Mouse (Mus musculus): Measurements from ENCODE around the gene Pigf. TPM values are rescaled to one million over a fixed set of nuclear protein-coding genes. Genes with fewer than 3 reads are reported as not detected.

Gene Pigf
- polyA plus RNA-seq, 1 experiment, result 12.6 TPM

- Histone ChIP-seq H3K4me3 (ENCODE audit: insufficient read depth, low read length) (no peak overlapping the region), H3K27ac (ENCODE audit: insufficient read depth, low read depth, low read length) (peak overlapping the region; percentile 80), H3K4me1 (ENCODE audit: control insufficient read depth, insufficient read depth, low read length) (peaks cover 32% of the 10 kb centered on the region)
- no peak for TF ChIP-seq CTCF (IDR thresholded peaks at IDR 0.05; ENCODE audit: low read depth, low read length)
- no peak for TF ChIP-seq POLR2A (IDR thresholded peaks at IDR 0.05; ENCODE audit: borderline replicate concordance, low read depth, low read length)
These were observed 30.5 kb upstream of the Pigf start for GRCm38 (mm10) chr17:87055663-87056062.

GRCm38 (mm10) chr17:87055051-87055459 lies 29.8 kb upstream of the Pigf start:
- no peak for TF ChIP-seq POLR2A (IDR thresholded peaks at IDR 0.05; ENCODE audit: borderline replicate concordance, low read depth, low read length)
- peak overlapping the region; percentile 80 for H3K27ac ChIP-seq (ENCODE audit: insufficient read depth, low read depth, low read length)

GRCm38 (mm10) chr17:87053921-87054320 lies 28.7 kb upstream of the Pigf start:
- TF ChIP-seq POLR2A (IDR thresholded peaks at IDR 0.05; ENCODE audit: borderline replicate concordance, low read depth, low read length) (no peak), CTCF (IDR thresholded peaks at IDR 0.05; ENCODE audit: low read depth, low read length) (no peak)
- H3K4me3 ChIP-seq (ENCODE audit: insufficient read depth, low read length), result no peak overlapping the region

More at GRCm38 (mm10) chr17:87055051-87055459, 29.8 kb upstream of the Pigf start:
- Histone ChIP-seq H3K4me1 (ENCODE audit: control insufficient read depth, insufficient read depth, low read length) (peaks cover 32% of the 10 kb centered on the region), H3K4me3 (ENCODE audit: insufficient read depth, low read length) (no peak overlapping the region)

GRCm38 (mm10) chr17:87052432-87052831 lies 27.2 kb upstream of the Pigf start:
- Histone ChIP-seq H3K4me3 (ENCODE audit: insufficient read depth, low read length) (no peak overlapping the region), H3K4me1 (ENCODE audit: control insufficient read depth, insufficient read depth, low read length) (peaks cover 32% of the 10 kb centered on the region), H3K27ac (ENCODE audit: insufficient read depth, low read depth, low read length) (peak overlapping the region; percentile 5; the same call in 1 of the 2 replicates)
- no peak for TF ChIP-seq POLR2A (IDR thresholded peaks at IDR 0.05; ENCODE audit: borderline replicate concordance, low read depth, low read length)
- TF ChIP-seq CTCF (IDR thresholded peaks at IDR 0.05; ENCODE audit: low read depth, low read length), result no peak

More at GRCm38 (mm10) chr17:87053921-87054320, 28.7 kb upstream of the Pigf start:
- Histone ChIP-seq H3K27ac (ENCODE audit: insufficient read depth, low read depth, low read length) (peak overlapping the region; percentile 80), H3K4me1 (ENCODE audit: control insufficient read depth, insufficient read depth, low read length) (peaks cover 32% of the 10 kb centered on the region)

GRCm38 (mm10) chr17:87051652-87052051 lies 26.4 kb upstream of the Pigf start:
- peaks cover 32% of the 10 kb centered on the region for H3K4me1 ChIP-seq (ENCODE audit: control insufficient read depth, insufficient read depth, low read length)

GRCm38 (mm10) chr17:87050469-87051175 lies 25.4 kb upstream of the Pigf start:
- Histone ChIP-seq H3K4me1 (ENCODE audit: control insufficient read depth, insufficient read depth, low read length) (peaks cover 24% of the 10 kb centered on the region), H3K27ac (ENCODE audit: insufficient read depth, low read depth, low read length) (no peak overlapping the region), H3K4me3 (ENCODE audit: insufficient read depth, low read length) (no peak overlapping the region)
- no peak for TF ChIP-seq POLR2A (IDR thresholded peaks at IDR 0.05; ENCODE audit: borderline replicate concordance, low read depth, low read length)
- no peak for TF ChIP-seq CTCF (IDR thresholded peaks at IDR 0.05; ENCODE audit: low read depth, low read length)

More at GRCm38 (mm10) chr17:87051652-87052051, 26.4 kb upstream of the Pigf start:
- H3K27ac ChIP-seq (ENCODE audit: insufficient read depth, low read depth, low read length), result no peak overlapping the region
- H3K4me3 ChIP-seq (ENCODE audit: insufficient read depth, low read length), result no peak overlapping the region
- no peak for TF ChIP-seq CTCF (IDR thresholded peaks at IDR 0.05; ENCODE audit: low read depth, low read length)

GRCm38 (mm10) chr17:87049696-87050095 lies 24.5 kb upstream of the Pigf start:
- TF ChIP-seq CTCF (IDR thresholded peaks at IDR 0.05; ENCODE audit: low read depth, low read length), result no peak
- no peak for TF ChIP-seq POLR2A (IDR thresholded peaks at IDR 0.05; ENCODE audit: borderline replicate concordance, low read depth, low read length)
- H3K4me3 ChIP-seq (ENCODE audit: insufficient read depth, low read length), result no peak overlapping the region
- H3K4me1 ChIP-seq (ENCODE audit: control insufficient read depth, insufficient read depth, low read length), result peaks cover 15% of the 10 kb centered on the region
- no peak overlapping the region for H3K27ac ChIP-seq (ENCODE audit: insufficient read depth, low read depth, low read length)

GRCm38 (mm10) chr17:87044796-87045195 lies 19.6 kb upstream of the Pigf start:
- TF ChIP-seq CTCF (IDR thresholded peaks at IDR 0.05; ENCODE audit: low read depth, low read length), result no peak
- no peak for TF ChIP-seq POLR2A (IDR thresholded peaks at IDR 0.05; ENCODE audit: borderline replicate concordance, low read depth, low read length)
- H3K4me1 ChIP-seq (ENCODE audit: control insufficient read depth, insufficient read depth, low read length), result no peaks in the 10 kb centered on the region
- H3K4me3 ChIP-seq (ENCODE audit: insufficient read depth, low read length), result no peak overlapping the region

GRCm38 (mm10) chr17:87044364-87044763 lies 19.2 kb upstream of the Pigf start:
- H3K4me1 ChIP-seq (ENCODE audit: control insufficient read depth, insufficient read depth, low read length), result no peaks in the 10 kb centered on the region
- no peak overlapping the region for H3K4me3 ChIP-seq (ENCODE audit: insufficient read depth, low read length)
- TF ChIP-seq CTCF (IDR thresholded peaks at IDR 0.05; ENCODE audit: low read depth, low read length) (peak; percentile 100), POLR2A (IDR thresholded peaks at IDR 0.05; ENCODE audit: borderline replicate concordance, low read depth, low read length) (no peak)
- no peak overlapping the region for H3K27ac ChIP-seq (ENCODE audit: insufficient read depth, low read depth, low read length)

More at GRCm38 (mm10) chr17:87044796-87045195, 19.6 kb upstream of the Pigf start:
- no peak overlapping the region for H3K27ac ChIP-seq (ENCODE audit: insufficient read depth, low read depth, low read length)

GRCm38 (mm10) chr17:87041739-87042138 lies 16.5 kb upstream of the Pigf start:
- TF ChIP-seq CTCF (IDR thresholded peaks at IDR 0.05; ENCODE audit: low read depth, low read length), result no peak
- no peak for TF ChIP-seq POLR2A (IDR thresholded peaks at IDR 0.05; ENCODE audit: borderline replicate concordance, low read depth, low read length)
- H3K27ac ChIP-seq (ENCODE audit: insufficient read depth, low read depth, low read length), result no peak overlapping the region
- no peaks in the 10 kb centered on the region for H3K4me1 ChIP-seq (ENCODE audit: control insufficient read depth, insufficient read depth, low read length)
- H3K4me3 ChIP-seq (ENCODE audit: insufficient read depth, low read length), result no peak overlapping the region

Measured in bone marrow macrophage, adult 2 months (primary cell).